Mouse (Mus musculus) embryonic facial prominence, embryonic 14.5 days (tissue): ENCODE data around the gene Synj2. TPM values are rescaled to one million over a fixed set of nuclear protein-coding genes. Genes with fewer than 3 reads are reported as not detected.
A peak's percentile ranks its signal among the peaks of the same experiment; 100 is the strongest.

Experiments used
- ATAC-seq: fragments of 200-750 bp; cut with Nextera tagmentation; 2 replicates; pipeline ENCODE4 v1.8.0; 2017; ENCODE audit warnings: low read depth, moderate number of reproducible peaks, moderate TSS enrichment
- DNase-seq: peaks from one replicate; pipeline ENCODE4 v3.0.0-alpha.2; 2015; ENCODE audit warnings: low spot score
- H3K27ac ChIP-seq: fragments of 300-500 bp; sonication (generic); replicated peaks from 2 replicates; pipeline ENCODE4 v1.5.1; 2014; ENCODE audit warnings: low read depth, mild to moderate bottlenecking, low read length, moderate library complexity
- H3K27me3 ChIP-seq: fragments of 300-500 bp; sonication (generic); replicated peaks from 2 replicates; pipeline ENCODE4 v1.6.1; 2014; ENCODE audit warnings: low read length; ENCODE audit not compliant: control insufficient read depth, insufficient read depth
- H3K36me3 ChIP-seq: fragments of 300-500 bp; sonication (generic); 2 replicates; pipeline ENCODE4 v1.6.1; 2014; ENCODE audit warnings: low read length, mixed read lengths; ENCODE audit not compliant: control insufficient read depth, insufficient read depth
- H3K4me1 ChIP-seq: fragments of 300-500 bp; sonication (generic); 2 replicates; pipeline ENCODE4 v1.6.1; 2014; ENCODE audit warnings: antibody characterized with exemption, low read length; ENCODE audit not compliant: control insufficient read depth, insufficient read depth
- H3K4me2 ChIP-seq: fragments of 300-500 bp; sonication (generic); 2 replicates; pipeline ENCODE4 v1.6.1; 2014; ENCODE audit warnings: low read depth, mild to moderate bottlenecking, low read length, moderate library complexity, mixed read lengths
- H3K4me3 ChIP-seq: fragments of 300-500 bp; sonication (generic); 2 replicates; pipeline ENCODE4 v1.5.1; 2014; ENCODE audit warnings: low read depth, mild to moderate bottlenecking, low read length
- H3K9ac ChIP-seq: fragments of 300-500 bp; sonication (generic); 2 replicates; pipeline ENCODE4 v1.6.1; 2014; ENCODE audit warnings: low read depth, mild to moderate bottlenecking, low read length, moderate library complexity, mixed read lengths
- H3K9me3 ChIP-seq: fragments of 300-500 bp; sonication (generic); 2 replicates; pipeline ENCODE4 v1.6.1; 2016; ENCODE audit warnings: low read length; ENCODE audit not compliant: control insufficient read depth
- WGBS: fragments of 180-500 bp; shearing (Covaris S2); extraction: QIAGEN DNeasy Blood & Tissue Kit; methylation state at CpG from one replicate; pipeline ENCODE4 v1.1.7; 2014; 5-methylcytosine and 5-hydroxymethylcytosine counted together
- polyA plus RNA-seq: library from polyadenylated mRNA; unstranded; fragments of >200 nt; fragmentation: Nextera tagmentation; extraction: Ambion mirVana; gene quantifications from 2 replicates; pipeline ENCODE4 v1.2.1, GENCODE M21; 2014

Synj2 gene
- polyA plus RNA-seq, 1 experiment from 2014 or later: 4.7 TPM

- ATAC-seq (peak; percentile 62), DNase-seq (peak; percentile 63)
- H3K27me3 ChIP-seq: no peaks in the 10 kb centered on the region
- 31% methylated on average over 23 of the region's 23 CpGs for WGBS
- H3K9ac ChIP-seq: peak overlapping the region; percentile 30
- 0 out of 2 replicates have a peak overlapping the region, but pooled peaks have one; percentile 28 for H3K27ac ChIP-seq
- peaks cover 33% of the 10 kb centered on the region for H3K4me1 ChIP-seq
- H3K36me3 ChIP-seq: no peaks in the 10 kb centered on the region
- H3K9me3 ChIP-seq: no peaks in the 10 kb centered on the region
- H3K4me3 ChIP-seq: 0 out of 2 replicates have a peak overlapping the region, but pooled peaks have one; percentile 0
- H3K4me2 ChIP-seq: peak overlapping the region; percentile 44
Measured at GRCm38 (mm10) chr17:5975099-5975977, 34.3 kb downstream of the Synj2 start.

DNA sequence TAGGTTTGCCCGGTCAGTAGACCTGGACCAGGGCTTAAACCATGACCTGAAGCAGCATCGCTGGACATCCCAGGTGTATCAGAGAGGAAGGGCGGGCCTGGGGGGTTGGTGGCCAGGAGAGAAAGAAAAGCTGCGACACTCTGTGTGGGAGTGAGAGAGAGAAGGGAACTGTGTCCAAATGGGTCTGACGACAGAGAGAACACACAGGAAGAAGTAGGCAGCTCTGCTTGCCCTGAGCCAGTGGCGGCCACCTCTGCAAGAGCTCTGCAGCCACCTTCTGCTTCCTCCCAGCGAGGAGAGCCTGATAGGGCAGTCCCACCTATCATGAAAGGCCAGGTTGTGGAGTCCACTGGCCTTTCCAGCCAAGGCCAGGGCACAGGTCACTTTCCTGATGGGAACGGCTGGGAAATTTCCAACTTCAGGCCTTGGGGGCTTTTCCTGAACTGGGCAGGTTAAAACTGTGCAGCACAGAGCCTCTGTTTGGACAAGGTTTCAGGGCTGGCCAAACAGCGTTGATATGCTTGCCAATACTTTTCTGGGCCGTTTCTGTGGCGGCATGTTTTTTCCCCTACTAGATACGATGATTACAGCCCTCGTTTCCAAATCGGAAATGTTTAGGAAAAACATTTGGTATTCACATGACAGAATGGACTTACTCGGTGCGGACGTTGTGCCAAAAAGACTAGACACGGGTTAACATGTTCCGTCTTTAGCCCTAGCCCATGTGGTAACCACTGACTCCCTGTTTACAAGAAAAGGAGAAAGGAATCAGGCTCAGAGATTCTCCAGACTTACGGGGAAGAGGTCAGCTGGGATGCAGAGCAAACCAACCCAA is 35.4 kb downstream of the Synj2 start:
- Histone ChIP-seq H3K9ac (0 out of 2 replicates have a peak overlapping the region, but pooled peaks have one; percentile 30), H3K27me3 (no peaks in the 10 kb centered on the region), H3K4me1 (peaks cover 33% of the 10 kb centered on the region), H3K27ac (peak overlapping the region; percentile 74), H3K4me2 (peak overlapping the region; percentile 44), H3K4me3 (no peak overlapping the region), H3K9me3 (no peaks in the 10 kb centered on the region), H3K36me3 (no peaks in the 10 kb centered on the region)
- DNase-seq: peak; percentile 86
- peak; percentile 61; the same call in 1 of the 2 replicates for ATAC-seq
- WGBS: 54% methylated on average over 20 of the region's 20 CpGs

- ATAC-seq: 0 out of 2 replicates have a peak, but pooled peaks have one; percentile 5
- Histone ChIP-seq H3K9me3 (no peaks in the 10 kb centered on the region), H3K36me3 (no peaks in the 10 kb centered on the region), H3K27me3 (no peaks in the 10 kb centered on the region), H3K4me1 (peaks cover 33% of the 10 kb centered on the region), H3K4me3 (no peak overlapping the region), H3K9ac (no peak overlapping the region), H3K27ac (peak overlapping the region; percentile 74; the same call in 1 of the 2 replicates), H3K4me2 (peak overlapping the region; percentile 35)
- WGBS: 46% methylated on average over 16 of the region's 16 CpGs
- no peak for DNase-seq
Measured at GRCm38 (mm10) chr17:5977056-5977920, 36.2 kb downstream of the Synj2 start.

GRCm38 (mm10) chr17:5977921-5978504 is 36.9 kb downstream of the Synj2 start:
- WGBS: 62% methylated on average over 8 of the region's 8 CpGs
- H3K9me3 ChIP-seq: no peaks in the 10 kb centered on the region
- peaks cover 33% of the 10 kb centered on the region for H3K4me1 ChIP-seq
- peak; percentile 31 for DNase-seq
- no peak overlapping the region for H3K4me3 ChIP-seq
- H3K27me3 ChIP-seq: no peaks in the 10 kb centered on the region
- H3K36me3 ChIP-seq: no peaks in the 10 kb centered on the region
- H3K4me2 ChIP-seq: no peak overlapping the region
- no peak for ATAC-seq
- H3K27ac ChIP-seq: no peak overlapping the region
- no peak overlapping the region for H3K9ac ChIP-seq

DNA sequence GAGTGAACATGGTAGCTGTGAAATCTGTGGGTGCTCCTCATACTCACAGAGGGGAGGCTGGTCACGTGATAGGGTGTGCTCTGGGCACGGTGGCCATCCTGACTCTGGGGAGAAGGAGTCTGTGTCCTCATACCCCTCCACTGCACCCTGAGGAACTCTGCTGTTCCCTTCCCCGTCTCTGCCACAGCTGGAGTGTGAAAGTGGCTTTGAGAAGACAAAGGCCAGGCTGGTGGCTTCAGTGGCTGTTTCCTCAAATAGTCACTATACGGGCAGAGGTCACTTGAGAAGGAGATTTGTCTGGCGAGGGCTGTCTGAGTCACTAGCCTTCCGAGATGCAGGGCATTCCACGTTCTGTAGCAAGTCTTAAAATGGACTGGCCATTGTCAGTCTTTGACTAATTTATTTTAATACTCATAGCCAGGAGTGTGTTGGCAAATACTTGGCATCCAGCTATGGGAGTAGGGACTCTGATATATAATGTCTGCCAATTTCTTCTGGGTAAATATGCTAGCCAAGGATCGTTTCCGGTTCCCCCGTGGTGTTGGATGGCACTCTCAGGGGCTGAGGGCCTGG is 37.5 kb downstream of the Synj2 start:
- no peaks in the 10 kb centered on the region for H3K9me3 ChIP-seq
- no peaks in the 10 kb centered on the region for H3K36me3 ChIP-seq
- DNase-seq: no peak
- H3K9ac ChIP-seq: no peak overlapping the region
- no peak overlapping the region for H3K4me2 ChIP-seq
- no peak for ATAC-seq
- WGBS: 74% methylated on average over 10 of the region's 10 CpGs
- H3K4me3 ChIP-seq: no peak overlapping the region
- no peaks in the 10 kb centered on the region for H3K27me3 ChIP-seq
- no peak overlapping the region for H3K27ac ChIP-seq
- H3K4me1 ChIP-seq: peaks cover 33% of the 10 kb centered on the region

DNA sequence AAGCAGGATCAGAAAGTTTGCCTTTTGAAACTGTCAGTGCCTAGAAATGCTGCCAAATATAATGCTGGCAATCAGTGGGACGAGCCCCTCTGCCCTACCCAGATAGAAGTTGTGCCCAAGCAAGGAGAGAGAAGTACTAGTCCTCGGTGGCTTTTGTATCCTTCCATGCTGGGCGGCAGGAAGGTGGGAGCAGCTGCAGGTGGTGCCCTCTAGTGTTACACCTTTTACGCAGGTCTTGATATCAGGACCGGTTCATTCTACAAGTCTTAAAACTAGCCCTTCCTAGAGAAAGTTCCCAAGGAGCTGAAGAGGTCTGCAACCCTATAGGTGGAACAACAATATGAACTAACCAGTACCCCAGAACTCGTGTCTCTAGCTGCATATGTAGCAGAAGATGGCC is 39.8 kb downstream of the Synj2 start:
- no peaks in the 10 kb centered on the region for H3K27me3 ChIP-seq
- H3K9me3 ChIP-seq: no peaks in the 10 kb centered on the region
- no peak overlapping the region for H3K9ac ChIP-seq
- DNase-seq: peak; percentile 45
- H3K36me3 ChIP-seq: no peaks in the 10 kb centered on the region
- WGBS: 38% methylated on average over 6 of the region's 6 CpGs
- ATAC-seq: no peak
- no peak overlapping the region for H3K4me3 ChIP-seq
- H3K4me2 ChIP-seq: no peak overlapping the region
- H3K27ac ChIP-seq: no peak overlapping the region
- H3K4me1 ChIP-seq: peaks cover 25% of the 10 kb centered on the region

GRCm38 (mm10) chr17:5983150-5983549 is 42.1 kb downstream of the Synj2 start:
- WGBS: 69% methylated on average over 3 of the region's 6 CpGs
- Histone ChIP-seq H3K4me3 (no peak overlapping the region), H3K4me2 (no peak overlapping the region), H3K36me3 (no peaks in the 10 kb centered on the region), H3K9ac (no peak overlapping the region), H3K27me3 (no peaks in the 10 kb centered on the region), H3K27ac (no peak overlapping the region), H3K9me3 (no peaks in the 10 kb centered on the region), H3K4me1 (peaks cover 14% of the 10 kb centered on the region)
- DNase-seq (no peak), ATAC-seq (no peak)
